Mouse (Mus musculus) thymus, postnatal 36 days (tissue): ENCODE results near the gene Kalrn.

Experiments used
- DNase-seq, 2 experiments: peaks; one replicate each; pipeline ENCODE4 v3.0.0; 2022; ENCODE audit warnings: mixed read lengths in 2 of 2

Kalrn gene

GRCm38 (mm10) chr16:34417383-34417782 is 155.9 kb downstream of the Kalrn start:
- DNase-seq: no peak

- DNase-seq: no peak
Measured at GRCm38 (mm10) chr16:34414581-34414980, 158.8 kb downstream of the Kalrn start.

DNA sequence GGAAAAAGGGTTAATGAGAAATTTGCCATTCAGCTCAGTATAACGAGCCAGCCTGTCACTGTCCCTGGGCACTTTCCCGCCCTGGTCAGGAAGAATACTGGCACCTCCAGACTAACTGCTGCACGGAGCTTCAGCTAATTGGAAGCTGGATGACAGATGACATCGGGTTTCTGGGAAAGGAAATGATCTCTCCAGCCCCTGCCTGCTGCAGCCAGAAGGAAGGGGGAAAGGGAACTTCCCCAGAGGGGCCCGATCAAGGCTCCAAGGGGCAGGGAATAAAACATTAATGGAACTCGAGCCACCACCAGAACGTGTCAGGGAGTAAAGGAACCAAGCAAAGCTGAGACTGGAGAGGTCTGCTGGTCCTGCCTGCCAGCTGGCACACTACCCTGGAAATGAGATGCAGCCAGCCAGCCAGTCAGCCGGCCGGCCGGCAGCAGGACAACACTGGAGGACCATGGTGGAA is 159.4 kb downstream of the Kalrn start:
- DNase-seq: no peak

- no peak for DNase-seq
Measured at GRCm38 (mm10) chr16:34407036-34407435, 166.3 kb downstream of the Kalrn start.

GRCm38 (mm10) chr16:34405094-34405493 is 168.2 kb downstream of the Kalrn start:
- DNase-seq: no peak

GRCm38 (mm10) chr16:34401216-34401615 is 172.1 kb downstream of the Kalrn start:
- DNase-seq: no peak

DNA sequence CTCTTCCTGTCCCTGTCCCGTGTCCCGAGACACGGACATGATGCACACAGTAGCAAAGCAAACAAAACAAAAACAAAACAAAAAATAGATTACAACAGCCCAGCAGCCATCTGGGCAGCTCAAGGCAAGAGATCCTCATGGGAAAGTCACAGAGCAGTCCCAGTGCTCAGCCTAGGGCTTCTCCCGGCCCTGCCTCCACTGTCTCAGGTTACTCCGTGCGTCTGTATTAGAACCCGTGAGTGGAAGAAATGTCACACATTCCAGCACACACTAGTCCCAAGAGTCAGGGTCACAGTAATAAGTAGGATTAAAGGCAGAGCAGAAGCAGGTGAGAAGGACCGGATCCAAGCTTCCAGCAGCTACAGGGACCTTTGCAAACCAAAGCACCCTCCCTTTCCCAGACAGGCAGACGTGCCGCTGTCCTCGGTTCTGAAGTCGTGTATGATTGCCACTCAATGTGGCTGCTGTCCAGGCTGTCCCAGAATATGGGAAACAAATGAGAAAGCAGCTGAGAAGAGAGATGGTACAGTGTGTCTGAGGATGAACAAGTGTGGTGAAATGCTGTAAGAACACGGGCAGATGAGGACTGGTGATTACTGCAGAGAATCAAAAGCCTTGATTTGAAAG is 173.1 kb downstream of the Kalrn start:
- DNase-seq: no peak

- DNase-seq: no peak
Measured at GRCm38 (mm10) chr16:34395221-34395811, 178.0 kb downstream of the Kalrn start.

GRCm38 (mm10) chr16:34389520-34390271 is 183.6 kb downstream of the Kalrn start:
- DNase-seq: no peak

GRCm38 (mm10) chr16:34388871-34389270 is 184.5 kb downstream of the Kalrn start:
- DNase-seq: no peak

GRCm38 (mm10) chr16:34385065-34385464 is 188.3 kb downstream of the Kalrn start:
- no peak for DNase-seq

DNA sequence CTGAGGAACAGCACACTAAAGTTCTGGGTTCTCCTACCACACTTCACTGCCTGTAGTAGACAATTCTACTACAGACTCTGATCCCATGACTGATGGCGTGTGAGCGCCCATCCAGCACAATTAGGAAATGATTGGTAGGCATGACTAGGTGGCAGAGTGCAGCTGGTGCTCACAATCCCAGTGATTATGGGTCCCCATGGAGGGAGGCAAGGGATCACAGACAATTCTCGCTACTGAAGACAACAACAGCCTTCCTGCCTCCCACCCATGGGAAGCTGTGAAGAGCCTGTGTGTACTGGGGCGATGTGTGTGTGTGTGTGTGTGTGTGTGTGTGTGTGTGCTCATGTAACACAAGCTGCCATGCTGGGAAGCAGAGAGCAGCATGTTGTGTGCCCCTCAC is 190.3 kb downstream of the Kalrn start:
- no peak for DNase-seq

DNA sequence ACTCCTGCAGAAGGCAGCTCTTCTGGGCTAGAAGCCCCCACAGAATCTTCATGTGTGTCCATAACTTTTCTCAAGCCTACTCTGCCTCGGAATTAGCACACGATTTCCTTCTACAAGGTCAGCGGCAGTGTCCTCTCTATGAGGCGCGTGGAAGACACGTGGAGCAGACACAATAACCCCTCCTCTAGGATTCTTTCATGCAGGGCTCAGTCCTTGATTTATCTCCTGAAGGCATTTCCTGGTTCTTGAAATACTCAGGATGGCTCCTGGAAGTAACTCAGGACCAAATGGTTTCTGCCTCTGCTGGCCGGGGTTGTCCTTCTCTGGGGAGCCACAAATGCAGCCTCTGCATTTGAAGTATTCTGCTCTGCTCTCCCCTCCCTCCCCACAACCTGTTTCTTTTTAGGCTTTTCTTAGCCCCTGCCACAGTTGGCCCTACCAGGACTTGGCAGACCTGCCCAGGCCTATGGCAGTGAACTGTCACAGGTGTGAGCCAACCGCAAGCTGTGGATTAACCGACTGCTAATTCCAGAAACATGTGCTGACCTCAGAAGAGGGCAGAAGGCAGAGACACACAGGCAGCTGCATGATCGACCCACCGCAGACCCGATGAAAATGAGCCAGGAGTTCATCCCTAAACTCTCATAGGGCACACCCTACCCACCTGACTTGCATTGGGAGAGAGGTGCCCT is 197.0 kb downstream of the Kalrn start:
- no peak for DNase-seq

- no peak for DNase-seq
Measured at GRCm38 (mm10) chr16:34373519-34373918, 199.8 kb downstream of the Kalrn start.

- no peak for DNase-seq
Measured at GRCm38 (mm10) chr16:34372103-34372741, 201.1 kb downstream of the Kalrn start.

DNA sequence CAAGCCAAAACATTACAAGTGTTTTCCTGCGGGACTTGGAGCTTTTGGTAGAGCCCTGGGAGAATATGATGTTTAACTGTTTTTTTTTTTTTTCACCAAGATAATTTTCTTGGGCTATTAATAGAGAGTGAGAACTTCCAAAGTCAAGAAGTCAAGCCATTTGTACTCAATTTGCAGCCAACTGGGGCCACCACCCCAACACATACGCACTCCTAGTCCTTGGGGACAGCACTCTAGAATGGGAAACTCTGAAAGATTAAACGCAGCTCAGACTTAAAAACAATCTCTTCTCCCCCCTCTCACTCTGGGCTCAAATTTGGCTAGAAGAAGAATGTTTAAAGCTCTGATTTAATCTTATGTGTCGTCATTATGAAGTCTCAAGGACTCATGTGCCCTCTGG is 214.1 kb downstream of the Kalrn start:
- DNase-seq: no peak

DNA sequence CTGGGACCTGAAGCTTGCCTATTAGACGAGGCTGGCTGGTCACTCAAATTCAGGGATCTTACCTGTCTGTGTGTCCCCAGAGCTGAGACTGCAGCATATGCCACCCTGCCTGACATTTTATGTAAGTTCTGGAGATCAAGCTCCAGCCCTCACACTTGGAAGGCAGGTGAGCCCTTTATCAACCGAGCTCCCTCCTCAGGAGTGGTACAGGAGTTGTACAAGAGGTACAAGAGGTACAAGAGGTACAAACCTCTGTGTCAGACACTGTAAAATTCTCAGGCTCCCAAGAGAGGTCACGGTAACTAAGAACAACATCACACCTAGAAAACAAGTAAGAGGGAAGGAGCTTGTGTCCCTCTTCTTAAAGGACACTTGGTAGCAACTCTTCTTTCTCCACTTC is 217.8 kb downstream of the Kalrn start:
- DNase-seq: no peak

DNA sequence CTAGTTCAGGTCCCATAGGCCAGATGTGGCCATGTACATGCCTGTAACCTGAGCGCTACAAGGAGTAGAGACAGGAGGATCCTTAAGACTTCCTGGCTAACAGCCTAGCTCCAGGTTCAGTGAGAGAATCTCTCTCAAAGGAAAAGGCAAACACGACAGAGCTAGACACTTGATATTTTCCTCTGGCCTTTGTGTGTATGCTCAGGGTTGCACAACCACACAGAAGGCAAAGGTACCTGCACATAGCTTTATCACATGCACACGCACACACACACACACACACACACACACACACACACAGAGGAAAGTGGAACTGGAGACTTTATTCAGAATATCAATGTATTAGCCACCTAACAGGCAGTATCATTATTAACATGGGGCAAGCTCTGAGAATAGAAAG is 219.3 kb downstream of the Kalrn start:
- no peak for DNase-seq

- no peak for DNase-seq
Measured at GRCm38 (mm10) chr16:34352747-34353146, 220.6 kb downstream of the Kalrn start.

GRCm38 (mm10) chr16:34351575-34352150 is 221.7 kb downstream of the Kalrn start:
- DNase-seq: no peak

- no peak for DNase-seq
Measured at GRCm38 (mm10) chr16:34347574-34347973, 225.8 kb downstream of the Kalrn start.
